21 mouse cellular contexts compared by ENCODE assay signal in genomic region chr12:45824861-45825260, GRCm38 (mm10).
"Had no signal": no experiment of that assay in that cellular context is flagged by ENCODE, and none has a peak within 500 bp of the region (broad histone marks: within the 10 kb centered on the region; RNA-seq: fewer than 3 reads in every experiment).

No protein-coding gene starts in this region.

- H3K9me3 ChIP-seq: limb, embryonic 10.5 days; limb, embryonic 13.5 days; liver, embryonic 12.5 days; liver, embryonic 15.5 days; lung, embryonic 15.5 days; megakaryocyte, embryonic 14.5 days; neural tube, embryonic 13.5 days had no signal

- H3K27me3 ChIP-seq: limb, embryonic 13.5 days; liver, embryonic 12.5 days; liver, embryonic 15.5 days; lung, embryonic 15.5 days; megakaryocyte, embryonic 14.5 days; neural tube, embryonic 13.5 days had no signal

- H3K9ac ChIP-seq: limb, embryonic 13.5 days; liver, embryonic 12.5 days; liver, embryonic 15.5 days; lung, embryonic 15.5 days; neural tube, embryonic 13.5 days had no signal

- ATAC-seq: intestine, postnatal 0 days; liver, embryonic 12.5 days had no signal

- H3K27ac ChIP-seq: kidney, postnatal 0 days; layer of hippocampus, adult 2 months; limb, embryonic 10.5 days; limb, embryonic 13.5 days; liver, embryonic 12.5 days; liver, embryonic 15.5 days; lung, embryonic 15.5 days; neural tube, embryonic 13.5 days had no signal

- H3K4me3 ChIP-seq: layer of hippocampus, adult 2 months; limb, embryonic 10.5 days; limb, embryonic 13.5 days; liver, embryonic 12.5 days; liver, embryonic 15.5 days; lung, embryonic 15.5 days; megakaryocyte, embryonic 14.5 days; myocyte; neural tube, embryonic 13.5 days had no signal

- H3K36me3 ChIP-seq: limb, embryonic 10.5 days; limb, embryonic 13.5 days; liver, embryonic 12.5 days; liver, embryonic 15.5 days; lung, embryonic 15.5 days; neural tube, embryonic 13.5 days had no signal

- H3K4me2 ChIP-seq: limb, embryonic 13.5 days; liver, embryonic 12.5 days; liver, embryonic 15.5 days; lung, embryonic 15.5 days; neural tube, embryonic 13.5 days had no signal

- H3K4me1 ChIP-seq: limb, embryonic 10.5 days; limb, embryonic 13.5 days; liver, embryonic 12.5 days; liver, embryonic 15.5 days; lung, embryonic 15.5 days; megakaryocyte, embryonic 14.5 days had no signal

- DNase-seq: kidney, adult 2 months; kidney, postnatal 25 days; layer of hippocampus, adult 9-11 months; liver; lung, adult 18-20 months; lung, postnatal 10 days; lung, postnatal 36 days; midbrain, embryonic 14.5 days; thymus, adult 18-20 months; thymus, postnatal 36 days had no signal
